Mouse (Mus musculus): ENCODE measurements at regions not wholly inside any gene's neighbourhood (a gene's known extent, or its start where the extent isn't known, plus 50 kb on each side); places are given as distances from the start of the nearest gene placed in this dataset.

DNA sequence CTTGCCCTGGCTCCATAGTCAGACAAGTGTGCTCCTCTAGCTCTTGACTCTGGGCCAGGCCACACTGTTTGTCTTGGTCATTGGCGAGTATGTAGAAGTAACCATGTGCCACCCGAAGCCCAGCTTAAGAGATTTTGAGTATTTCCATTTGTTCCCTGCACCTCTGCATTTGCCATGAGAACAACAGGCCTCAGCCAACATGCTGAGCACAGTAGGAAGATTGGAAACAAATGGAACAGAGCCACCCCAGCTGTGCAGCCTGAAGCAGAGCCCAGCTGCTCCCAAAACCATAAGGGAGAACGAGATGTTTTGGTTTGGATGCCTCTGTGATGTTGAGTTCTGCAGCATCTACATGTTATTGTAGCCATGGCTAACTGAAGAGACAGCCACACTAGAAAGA, 433.1 kb upstream of the Gm6657 start:
- DNase-seq (ENCODE audit: low read depth in 2 of 2, low spot score in 2 of 2) = no peak

DNA sequence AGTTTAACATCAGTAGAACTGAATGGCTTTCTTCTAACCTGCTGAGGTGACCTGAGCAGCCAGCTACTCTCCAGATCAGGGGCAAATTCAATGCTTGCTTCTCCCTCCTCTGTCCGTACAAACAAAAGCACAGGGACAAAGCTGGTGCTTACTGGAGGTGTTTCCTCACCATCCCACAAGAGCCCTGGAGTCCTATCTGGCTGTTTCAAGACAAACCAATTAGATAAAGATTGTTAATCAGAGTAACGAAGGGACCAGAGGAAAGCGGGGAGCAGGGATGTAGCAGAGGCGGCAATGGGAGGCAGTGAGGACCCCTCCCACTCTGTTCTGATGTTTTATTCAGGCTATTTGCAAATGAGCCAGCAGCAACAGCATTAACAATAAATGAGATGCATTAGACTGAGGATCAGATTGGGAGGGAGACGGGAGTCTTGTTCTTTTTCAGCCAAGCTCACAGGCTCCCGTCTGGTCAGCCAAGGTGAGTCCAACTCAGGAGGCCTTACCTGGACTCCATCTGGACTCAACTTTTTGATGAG, 418.0 kb upstream of the Gm6657 start:
- DNase-seq (ENCODE audit: low read depth in 2 of 2, low spot score in 2 of 2) = no peak

DNA sequence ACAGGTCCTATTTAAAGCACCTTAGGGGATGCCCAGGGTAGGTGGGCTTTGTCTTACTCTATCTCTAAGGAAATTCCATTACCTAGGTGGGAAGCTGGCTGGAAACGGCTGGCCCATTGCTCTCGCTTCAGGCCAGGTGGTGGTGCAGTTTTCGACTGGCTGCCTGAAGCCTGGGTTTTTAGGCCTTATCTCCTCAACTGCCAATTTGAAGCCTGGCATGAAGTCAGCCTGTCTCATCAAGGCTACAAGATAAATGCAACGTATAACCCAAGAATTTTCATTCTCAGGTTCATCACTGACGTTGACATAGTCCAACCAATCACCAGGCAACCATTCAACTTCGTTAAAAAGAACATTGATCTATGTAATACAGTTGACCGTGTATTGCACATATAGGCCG, 417.3 kb upstream of the Gm6657 start:
- no peak for DNase-seq (ENCODE audit: low read depth in 2 of 2, low spot score in 2 of 2)

DNA sequence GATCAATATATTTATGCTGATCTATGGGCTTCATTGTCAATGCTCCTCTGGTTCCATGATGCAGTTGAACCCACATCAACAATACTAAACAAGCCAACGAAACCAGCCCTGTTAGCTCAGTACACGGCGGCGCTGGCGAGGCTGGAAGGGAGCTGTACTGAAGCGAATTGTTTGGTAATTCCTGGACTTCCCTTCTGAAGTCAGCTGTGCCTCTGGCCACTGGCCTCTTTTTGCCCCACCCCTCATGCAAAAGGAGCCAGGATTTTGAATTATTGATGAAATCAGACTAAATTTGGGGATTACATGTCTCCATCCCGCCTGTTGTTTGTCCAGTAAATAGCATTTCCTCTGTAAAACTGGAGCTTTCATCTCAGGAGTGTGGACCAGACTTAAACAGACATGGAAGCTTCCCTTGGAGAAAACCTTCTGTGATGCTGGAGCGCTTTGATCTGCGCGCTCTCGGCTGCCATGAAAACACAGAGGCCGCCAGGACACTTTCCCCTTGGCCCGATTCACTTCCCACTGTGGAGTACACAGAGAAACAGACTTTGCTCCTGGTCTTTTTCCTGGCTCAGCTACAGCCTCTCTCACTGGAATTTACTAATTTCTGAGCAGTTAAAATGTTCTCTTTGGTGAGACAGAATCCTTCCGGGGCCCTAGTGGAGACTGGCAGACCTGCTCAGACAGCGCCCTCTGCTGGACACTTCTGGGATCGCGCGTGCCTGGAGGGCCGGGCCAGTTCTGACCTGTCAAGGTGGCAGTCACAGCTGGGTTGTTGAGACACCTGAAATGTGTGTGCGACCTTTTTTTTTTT, 412.9 kb upstream of the Gm6657 start:
- peak; percentile 83 to 85 for DNase-seq (ENCODE audit: low read depth in 2 of 2, low spot score in 2 of 2)

DNA sequence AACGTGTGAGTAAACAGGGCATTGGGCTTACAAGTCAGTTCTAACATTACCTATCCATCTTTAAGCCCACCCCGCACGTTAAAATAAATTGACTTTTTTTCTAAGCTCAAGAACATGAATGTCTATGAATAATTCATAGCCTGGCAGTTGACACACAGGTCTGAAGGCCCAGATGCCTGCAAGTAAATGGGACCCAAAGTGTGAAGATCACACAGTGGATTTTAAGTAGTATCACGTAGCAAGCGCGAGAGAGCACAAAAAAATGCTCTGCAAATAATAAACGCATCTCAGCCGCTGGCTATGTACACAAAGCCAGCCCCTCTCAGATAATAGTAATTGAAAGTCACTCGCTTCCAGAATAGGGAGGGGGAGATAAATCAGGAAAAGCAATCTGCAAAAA, 410.1 kb upstream of the Gm6657 start:
- DNase-seq (ENCODE audit: low read depth in 2 of 2, low spot score in 2 of 2) = no peak

DNA sequence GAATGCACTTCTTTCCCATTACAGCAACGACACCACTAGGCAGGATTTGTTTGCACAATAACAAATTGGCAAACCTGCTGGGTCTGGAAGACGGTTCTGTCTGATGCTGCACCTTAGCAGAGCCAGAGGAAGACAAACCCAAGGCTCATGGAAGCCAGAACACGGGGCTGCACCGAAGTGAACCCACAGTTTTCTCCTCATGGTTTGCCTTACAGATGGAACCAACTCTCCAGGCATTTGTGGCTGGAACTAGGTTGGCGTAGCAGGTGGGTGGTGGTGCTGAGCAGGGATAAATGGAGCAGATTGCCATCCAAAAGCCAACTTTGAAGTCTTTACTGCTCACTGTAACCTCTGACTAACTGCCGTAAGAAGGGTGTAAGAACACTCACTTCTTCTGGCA, 408.4 kb upstream of the Gm6657 start:
- DNase-seq (ENCODE audit: low read depth in 2 of 2, low spot score in 2 of 2) = no peak

DNA sequence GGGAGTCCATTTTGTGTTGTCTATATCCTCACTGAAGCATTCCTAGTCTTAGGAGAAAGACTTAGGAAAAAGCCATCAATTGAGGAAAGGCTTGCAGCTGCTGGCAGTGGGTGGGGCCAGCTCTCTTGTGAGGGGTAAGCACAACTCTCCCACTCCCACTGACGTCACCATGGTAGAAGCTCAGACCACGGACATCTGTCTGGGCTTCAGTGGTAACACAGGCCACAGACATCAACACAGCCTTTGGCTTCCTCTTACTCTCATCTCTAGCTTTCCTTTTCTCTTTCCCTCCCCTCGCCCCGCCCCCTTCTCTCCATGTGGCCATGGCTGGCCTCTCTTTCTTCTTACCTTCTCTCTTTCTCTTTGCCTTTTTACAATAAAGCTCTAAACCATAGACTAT, 407.4 kb upstream of the Gm6657 start:
- DNase-seq (ENCODE audit: low read depth in 2 of 2, low spot score in 2 of 2) = no peak

DNA sequence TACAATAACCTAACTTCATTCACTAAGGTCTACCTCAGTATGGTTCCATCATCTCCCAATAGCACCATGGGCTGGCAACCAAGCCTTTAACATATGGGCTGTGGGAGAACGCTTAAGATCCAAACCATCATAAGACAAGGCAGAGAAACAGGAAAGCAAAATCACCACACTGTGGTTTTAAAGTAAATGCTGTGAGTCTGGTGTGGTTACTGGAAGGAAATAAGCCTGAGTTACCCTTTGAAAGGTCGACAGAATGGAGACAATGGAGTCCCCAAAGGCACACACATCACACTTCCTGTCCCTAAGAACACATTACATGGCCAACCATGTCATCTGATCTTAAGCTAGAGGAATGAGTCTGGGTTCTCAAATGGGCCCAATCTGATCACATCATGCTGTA, 405.8 kb upstream of the Gm6657 start:
- peak; percentile 37 to 59 for DNase-seq (ENCODE audit: low read depth in 2 of 2, low spot score in 2 of 2)

DNA sequence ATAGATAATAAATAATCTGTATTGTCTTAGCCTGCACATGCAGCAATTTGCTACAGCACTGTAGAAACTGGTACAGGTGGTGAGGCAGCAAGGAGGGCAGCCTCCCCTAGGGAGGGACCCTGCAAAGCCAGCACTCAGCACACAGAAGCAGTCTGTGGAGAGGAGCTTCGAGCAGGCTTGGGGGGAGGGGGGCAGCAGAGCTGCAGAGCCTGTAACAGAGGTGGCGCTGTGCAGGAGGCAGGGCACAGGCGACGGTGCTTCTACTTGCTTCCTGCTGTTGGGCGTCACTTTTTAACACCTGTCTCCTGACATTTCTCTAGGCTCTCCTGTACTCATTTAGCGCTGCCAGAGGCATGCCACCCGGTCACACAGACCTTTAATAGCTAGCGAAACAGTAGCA, 404.6 kb upstream of the Gm6657 start:
- DNase-seq (ENCODE audit: low read depth in 2 of 2, low spot score in 2 of 2) = peak in 1 of 2 experiments; percentile 19

DNA sequence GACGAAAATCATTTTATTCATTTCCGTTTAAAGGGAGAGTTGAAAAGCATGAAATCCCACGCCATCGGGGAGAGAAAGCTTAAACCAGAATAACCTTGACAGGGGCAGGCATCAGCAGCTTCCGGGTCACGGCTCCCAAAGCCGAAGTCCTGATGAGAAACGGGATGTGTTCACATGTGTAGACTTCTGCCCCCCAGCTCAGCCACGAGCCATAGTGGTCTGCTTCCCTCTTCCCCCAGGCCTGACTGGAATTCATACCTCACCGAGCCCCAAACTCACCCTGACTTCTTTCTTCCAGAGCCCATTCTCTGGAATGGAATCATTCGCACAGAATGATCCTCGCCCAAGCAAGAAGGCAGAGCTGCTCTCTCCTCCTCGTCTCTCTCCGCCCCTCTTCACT, 404.2 kb upstream of the Gm6657 start:
- no peak for DNase-seq (ENCODE audit: low read depth in 2 of 2, low spot score in 2 of 2)

DNA sequence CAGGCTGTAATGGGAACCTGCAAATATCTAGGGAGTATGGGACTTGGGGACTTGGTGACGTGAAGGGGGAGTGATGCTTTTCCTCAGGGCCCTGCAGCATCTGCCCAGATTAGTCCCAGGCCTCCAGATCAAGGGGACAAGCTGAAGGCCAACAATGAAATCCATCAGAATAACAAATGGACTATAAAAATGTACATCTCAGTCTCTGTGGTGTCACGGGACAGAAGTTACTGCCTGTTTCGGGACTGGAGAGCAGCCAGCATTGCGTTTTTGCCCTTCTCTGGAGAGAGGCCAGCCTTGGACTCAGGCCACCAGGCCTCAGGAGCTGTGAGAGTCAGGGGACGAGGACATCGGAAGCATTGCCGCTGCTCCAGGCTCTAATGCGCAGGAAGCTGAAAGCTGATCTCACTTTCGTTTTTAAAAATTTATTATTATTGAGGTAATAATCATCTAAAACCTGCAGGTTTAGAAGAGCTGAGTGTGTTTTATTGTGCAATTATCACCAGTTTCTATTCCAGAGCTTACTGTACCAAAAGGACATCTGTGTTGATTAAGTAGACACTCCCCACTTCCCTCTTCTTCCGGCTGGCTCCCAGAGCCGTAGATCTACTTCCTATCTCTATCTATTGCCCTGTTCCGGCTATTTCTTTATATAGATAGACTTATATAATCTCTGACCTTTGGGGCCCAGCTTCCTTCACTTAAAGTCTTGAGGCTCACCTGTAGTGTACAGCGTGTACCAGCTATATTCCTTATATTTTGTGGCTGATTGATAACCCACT, 403.0 kb upstream of the Gm6657 start:
- DNase-seq (ENCODE audit: low read depth in 2 of 2, low spot score in 2 of 2) = no peak

DNA sequence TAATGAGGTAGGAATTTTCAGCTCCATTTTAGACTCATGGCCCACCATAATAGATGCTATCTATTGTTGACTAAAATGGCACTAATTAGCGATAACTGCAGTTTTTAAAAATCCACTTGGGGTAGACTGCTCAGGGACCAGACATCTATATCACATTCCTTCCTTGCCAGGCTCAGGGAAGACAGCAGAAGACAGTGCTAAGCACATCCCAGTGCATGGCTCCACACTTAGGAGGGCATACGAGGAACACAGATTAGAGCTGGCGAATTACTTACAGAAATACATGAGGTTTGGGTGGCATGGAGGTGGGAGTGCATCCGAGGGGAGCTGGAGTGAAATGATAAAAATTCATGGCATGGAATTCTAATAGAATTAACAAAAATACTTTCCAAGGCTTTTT, 395.5 kb upstream of the Gm6657 start:
- no peak for DNase-seq (ENCODE audit: low read depth in 2 of 2, low spot score in 2 of 2)

DNA sequence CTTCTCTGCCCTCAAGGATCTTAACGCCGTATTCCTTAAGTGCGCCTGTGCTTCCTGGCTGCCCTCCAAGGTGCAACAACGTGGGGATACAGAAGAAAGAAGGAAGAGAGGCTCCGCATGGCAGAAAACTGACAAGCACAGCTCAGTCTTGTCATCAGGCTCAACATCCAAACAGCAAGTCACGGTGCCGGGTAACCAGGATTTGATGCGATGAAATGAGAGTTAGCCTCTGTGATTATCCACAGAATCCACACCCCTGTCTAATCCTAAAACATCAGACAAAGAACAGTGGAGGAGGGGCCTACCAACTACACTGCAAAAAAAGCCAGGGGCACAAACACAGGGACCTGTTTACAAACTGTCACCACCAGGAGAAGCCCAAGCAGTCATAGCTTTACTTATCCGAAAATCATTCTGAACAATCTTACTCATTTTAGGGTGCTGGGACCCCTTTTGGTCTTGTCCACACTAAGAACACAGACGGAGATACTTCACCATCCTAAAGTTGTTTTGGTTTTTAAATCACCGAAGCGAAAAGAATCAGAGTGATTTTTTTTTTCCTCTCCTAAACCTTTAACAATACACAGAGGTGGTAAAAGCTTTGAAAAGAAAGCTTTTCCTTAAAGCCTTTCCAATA, 394.8 kb upstream of the Gm6657 start:
- DNase-seq (ENCODE audit: low read depth in 2 of 2, low spot score in 2 of 2) = no peak

DNA sequence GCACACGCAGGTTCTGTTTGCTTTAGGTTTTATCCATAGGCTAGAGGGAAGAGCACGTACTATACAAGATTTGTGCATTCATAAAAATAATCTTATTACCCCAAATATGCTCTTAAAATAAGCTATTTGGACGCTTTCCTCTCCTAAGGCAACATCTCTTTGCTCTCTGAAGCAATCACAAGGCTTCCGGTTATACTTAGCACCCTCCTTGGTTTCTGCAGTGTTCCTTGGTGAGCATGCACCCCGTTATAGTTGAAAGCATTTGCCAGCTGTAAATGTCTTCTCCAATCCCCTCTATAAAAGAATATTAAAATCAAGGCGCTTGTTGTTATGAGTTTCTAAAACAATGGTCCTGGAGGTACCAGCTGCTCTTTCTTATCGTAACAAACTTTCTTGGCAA, 386.4 kb upstream of the Gm6657 start:
- DNase-seq (ENCODE audit: low read depth in 2 of 2, low spot score in 2 of 2) = no peak

DNA sequence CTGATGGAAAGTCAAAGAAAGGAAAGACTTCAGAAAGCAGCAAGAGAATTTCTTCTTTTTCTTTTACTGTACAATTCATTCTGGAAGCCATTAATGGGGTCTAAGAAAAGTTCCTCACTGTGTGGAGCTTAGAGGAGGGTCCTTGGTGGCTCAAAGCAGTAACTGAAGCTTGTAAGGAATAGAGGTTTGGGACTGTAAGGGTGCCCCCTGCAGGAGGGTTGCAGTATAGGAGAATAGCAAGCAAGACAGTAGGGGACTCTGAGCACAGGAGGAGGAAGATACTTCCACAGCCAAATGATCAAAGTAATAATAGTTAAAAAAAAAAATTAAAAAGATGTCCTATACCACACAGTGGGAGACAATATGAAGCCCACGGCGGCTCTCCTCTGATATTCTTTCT, 382.8 kb upstream of the Gm6657 start:
- DNase-seq (ENCODE audit: low read depth in 2 of 2, low spot score in 2 of 2) = peak; percentile 26 to 52

DNA sequence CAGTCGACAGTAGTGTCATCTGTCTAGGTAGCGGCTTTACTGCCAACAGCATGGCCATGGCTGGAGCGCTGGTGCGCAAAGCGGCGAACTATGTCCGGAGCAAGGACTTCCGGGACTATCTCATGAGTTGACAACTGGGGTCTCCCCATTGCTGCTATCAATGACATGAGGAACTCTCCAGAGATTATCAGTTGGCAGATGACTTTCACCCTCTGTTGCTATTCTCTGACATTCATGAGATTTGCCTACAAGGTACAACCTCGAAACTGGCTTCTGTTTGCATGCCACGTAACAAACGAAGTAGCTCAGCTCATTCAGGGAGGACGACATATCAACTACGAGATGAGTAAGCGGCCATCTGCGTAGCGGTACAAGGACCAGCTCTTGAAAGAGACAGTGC, 374.6 kb upstream of the Gm6657 start:
- DNase-seq (ENCODE audit: low read depth in 2 of 2, low spot score in 2 of 2) = no peak

DNA sequence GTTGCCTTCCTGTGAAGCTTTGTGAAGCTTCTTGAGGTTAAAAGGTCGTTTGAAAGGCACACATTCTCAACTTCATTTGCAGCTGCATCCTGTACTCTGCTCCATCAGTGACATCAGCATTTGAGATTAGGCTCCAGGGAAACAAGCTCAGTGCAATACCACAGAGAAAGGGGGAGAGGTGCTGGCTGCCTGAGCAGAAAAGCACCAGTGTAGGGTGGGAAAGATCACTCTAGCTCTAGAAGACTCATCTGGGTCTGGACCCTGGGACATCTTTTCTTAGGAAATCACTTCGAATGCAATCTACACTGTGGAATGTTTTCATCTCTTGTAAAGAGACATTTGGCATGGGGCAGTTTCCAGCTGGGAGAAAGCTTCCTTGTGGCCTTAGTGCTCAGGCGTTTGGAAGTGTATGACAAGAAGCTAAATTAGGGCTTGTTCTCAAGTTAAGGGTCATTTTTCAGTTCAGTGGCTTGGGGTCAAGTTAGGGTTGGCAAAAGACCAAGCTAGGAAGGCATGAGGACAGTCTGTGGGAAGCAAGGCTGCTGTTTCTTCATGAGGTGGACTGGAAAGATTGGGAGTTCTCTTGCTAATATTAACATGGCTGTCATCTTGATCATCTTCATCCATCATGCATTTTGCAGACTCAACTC, 370.5 kb upstream of the Gm6657 start:
- DNase-seq (ENCODE audit: low read depth in 2 of 2, low spot score in 2 of 2) = no peak

DNA sequence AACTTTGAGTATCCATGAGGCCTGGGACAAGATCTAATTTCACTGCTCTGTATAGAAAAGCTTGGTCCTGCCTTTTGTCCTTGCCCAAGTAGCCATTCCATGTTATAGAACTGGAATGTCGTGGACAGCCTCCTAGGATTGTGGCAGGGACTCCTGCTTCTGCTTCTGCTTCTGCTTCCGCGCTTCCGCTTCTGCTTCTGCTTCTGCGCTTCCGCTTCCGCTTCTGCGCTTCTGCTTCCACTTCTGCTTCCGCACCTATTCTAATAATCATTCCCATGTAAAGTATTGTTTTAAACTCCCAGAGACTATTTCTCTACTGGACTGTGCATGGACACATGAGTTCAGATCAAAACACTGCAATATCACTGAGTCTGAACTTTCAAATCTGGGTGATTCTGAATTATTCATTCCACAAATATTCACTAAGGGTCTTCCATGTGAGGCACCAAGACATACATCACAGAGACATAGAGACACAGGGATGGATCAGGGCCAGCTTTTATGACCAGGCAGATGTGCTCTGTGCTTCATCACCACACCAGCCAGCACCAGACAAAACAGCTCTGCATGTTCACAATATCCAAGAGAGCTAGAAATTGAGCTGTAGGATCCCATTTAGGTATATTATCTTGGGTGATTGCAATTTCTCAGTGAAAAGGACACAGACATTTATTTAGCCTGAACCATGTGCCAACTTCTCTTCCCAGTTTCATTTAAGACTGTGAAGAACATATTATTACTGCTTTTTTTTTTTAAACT, 360.5 kb upstream of the Gm6657 start:
- DNase-seq (ENCODE audit: low read depth in 2 of 2, low spot score in 2 of 2) = no peak

DNA sequence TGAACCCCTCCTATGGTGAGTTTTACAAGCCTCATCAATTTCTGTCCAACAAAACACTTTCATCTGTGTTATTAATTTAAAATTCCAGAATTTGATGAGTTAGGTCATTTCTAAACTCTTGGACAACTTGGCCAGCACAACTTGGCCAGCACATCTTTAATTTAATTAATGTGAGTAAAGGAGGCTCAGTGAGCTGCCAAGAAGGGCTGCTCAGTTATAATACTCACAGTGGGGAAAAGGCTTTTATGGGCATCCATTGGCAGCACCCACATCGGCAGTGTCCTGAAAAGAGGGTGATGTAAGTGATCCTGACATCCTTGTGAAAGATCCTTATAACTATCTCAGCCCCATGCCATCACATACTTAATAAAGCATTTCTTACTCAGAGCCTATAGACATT, 359.2 kb upstream of the Gm6657 start:
- no peak for DNase-seq (ENCODE audit: low read depth in 2 of 2, low spot score in 2 of 2)

DNA sequence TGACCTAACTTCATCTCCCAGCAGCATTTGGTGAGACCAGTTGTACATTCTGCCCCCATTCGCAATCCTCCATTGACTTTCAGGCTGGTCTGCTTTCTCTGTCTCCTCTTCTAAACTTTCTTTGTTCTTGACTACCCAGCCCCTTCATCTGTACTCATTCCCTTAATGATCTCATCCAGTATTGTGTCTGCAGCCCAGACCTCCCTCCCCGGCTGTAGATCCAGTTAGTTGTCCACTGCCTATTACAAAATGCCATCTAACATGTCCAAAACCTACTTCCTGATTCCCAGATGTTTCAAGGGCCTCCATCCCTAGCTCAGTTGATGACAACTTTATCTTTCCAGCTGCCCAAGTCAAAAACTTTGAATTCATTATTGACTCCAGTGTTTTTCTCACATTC, 357.8 kb upstream of the Gm6657 start:
- no peak for DNase-seq (ENCODE audit: low read depth in 2 of 2, low spot score in 2 of 2)
